Mouse (Mus musculus) limb, embryonic 10.5 days (tissue): ENCODE measurements around the gene Mapkapk5. TPM values are rescaled to one million over a fixed set of nuclear protein-coding genes. Genes with fewer than 3 reads are reported as not detected.
"Not testable (repeated sequence)": the region's sequence is repeated elsewhere in the genome, so short reads cannot be mapped to it uniquely, and the experiment has no call there.

Source experiments
- DNase-seq: peaks from one replicate; pipeline ENCODE4 v3.0.0-alpha.2; 2017; ENCODE audit warnings: low spot score
- H3K27ac ChIP-seq: fragments of 300-500 bp; sonication (generic); 2 replicates; pipeline ENCODE4 v1.5.1; 2016; ENCODE audit warnings: mild to moderate bottlenecking
- H3K27me3 ChIP-seq: fragments of 300-500 bp; sonication (generic); 2 replicates; pipeline ENCODE4 v1.6.1; 2016; ENCODE audit warnings: low read depth, mild to moderate bottlenecking; ENCODE audit not compliant: poor library complexity, severe bottlenecking
- H3K36me3 ChIP-seq: fragments of 300-500 bp; sonication (generic); 2 replicates; pipeline ENCODE4 v1.6.1; 2016; ENCODE audit warnings: mild to moderate bottlenecking, moderate library complexity
- H3K4me1 ChIP-seq: fragments of 300-500 bp; sonication (generic); 2 replicates; pipeline ENCODE4 v1.6.1; 2016
- H3K4me3 ChIP-seq: fragments of 300-500 bp; sonication (generic); 2 replicates; pipeline ENCODE4 v1.5.1; 2016; ENCODE audit warnings: mild to moderate bottlenecking, moderate library complexity
- H3K9me3 ChIP-seq: fragments of 300-500 bp; sonication (generic); replicated peaks from 2 replicates; pipeline ENCODE4 v1.6.1; 2016; ENCODE audit warnings: mild to moderate bottlenecking
- WGBS: fragments of 180-500 bp; shearing (Covaris S2); methylation state at CpG from one replicate; pipeline ENCODE4 v1.1.7; 2016; 5-methylcytosine and 5-hydroxymethylcytosine counted together
- polyA plus RNA-seq: library from polyadenylated mRNA; unstranded; fragments of >200 nt; fragmentation: Nextera tagmentation; extraction: Ambion mirVana; gene quantifications from 2 replicates; pipeline ENCODE4 v1.2.1, GENCODE M21; 2016

Gene Mapkapk5
- polyA plus RNA-seq, 1 experiment from 2014 or later: 60.3 TPM

- Histone ChIP-seq H3K36me3 (no peaks in the 10 kb centered on the region), H3K4me3 (no peak overlapping the region), H3K27ac (no peak overlapping the region), H3K9me3 (no peaks in the 10 kb centered on the region), H3K4me1 (no peaks in the 10 kb centered on the region), H3K27me3 (no peaks in the 10 kb centered on the region)
- DNase-seq: no peak
- 87% methylated on average over 7 of the region's 7 CpGs for WGBS
Observed at GRCm38 (mm10) chr5:121510009-121510408, 35.7 kb downstream of the Mapkapk5 start.

- H3K27ac ChIP-seq: no peak overlapping the region
- no peaks in the 10 kb centered on the region for H3K9me3 ChIP-seq
- no peaks in the 10 kb centered on the region for H3K4me1 ChIP-seq
- H3K27me3 ChIP-seq: no peaks in the 10 kb centered on the region
- no peak for DNase-seq
- no peaks in the 10 kb centered on the region for H3K36me3 ChIP-seq
- H3K4me3 ChIP-seq: no peak overlapping the region
- WGBS: 92% methylated on average over 1 of the region's 1 CpGs
Observed at GRCm38 (mm10) chr5:121506846-121507245, 38.9 kb downstream of the Mapkapk5 start.

- Histone ChIP-seq H3K4me3 (no peak within 1 kb of the TSS), H3K4me1 (no peaks in the 10 kb centered on the region), H3K27me3 (no peaks in the 10 kb centered on the region), H3K27ac (no peak within 1 kb of the TSS), H3K9me3 (no peaks in the 10 kb centered on the region), H3K36me3 (no peaks in the 10 kb centered on the region)
- no peak for DNase-seq
- WGBS: 75% methylated on average over 3 of the region's 3 CpGs
Observed at GRCm38 (mm10) chr5:121503231-121503630, 42.5 kb downstream of the Mapkapk5 start, which contains the start of gene Adam1b. Gene Adam1b, minus strand, starts transcription at chr5:121503435.

- not testable (repeated sequence) for H3K27ac ChIP-seq, H3K27me3 ChIP-seq, DNase-seq, H3K4me3 ChIP-seq, H3K4me1 ChIP-seq, H3K9me3 ChIP-seq, H3K36me3 ChIP-seq
- 78% methylated on average over 11 of the region's 17 CpGs for WGBS
Observed at GRCm38 (mm10) chr5:121501424-121501996, 44.2 kb downstream of the Mapkapk5 start.

GRCm38 (mm10) chr5:121500719-121501118, 45.0 kb downstream of the Mapkapk5 start:
- no peak for DNase-seq
- H3K36me3 ChIP-seq: no peaks in the 10 kb centered on the region
- no peak overlapping the region for H3K27ac ChIP-seq
- H3K4me1 ChIP-seq: no peaks in the 10 kb centered on the region
- no peak overlapping the region for H3K4me3 ChIP-seq
- H3K27me3 ChIP-seq: no peaks in the 10 kb centered on the region
- H3K9me3 ChIP-seq: no peaks in the 10 kb centered on the region
- WGBS: 75% methylated on average over 7 of the region's 7 CpGs

- no peak for DNase-seq
- Histone ChIP-seq H3K27ac (no peak overlapping the region), H3K4me1 (peaks cover 10% of the 10 kb centered on the region), H3K27me3 (no peaks in the 10 kb centered on the region), H3K36me3 (no peaks in the 10 kb centered on the region), H3K9me3 (no peaks in the 10 kb centered on the region), H3K4me3 (no peak overlapping the region)
- 81% methylated on average over 8 of the region's 8 CpGs for WGBS
Observed at GRCm38 (mm10) chr5:121493305-121493704, 52.4 kb downstream of the Mapkapk5 start.

- no peaks in the 10 kb centered on the region for H3K27me3 ChIP-seq
- no peaks in the 10 kb centered on the region for H3K9me3 ChIP-seq
- H3K4me1 ChIP-seq: no peaks in the 10 kb centered on the region
- H3K4me3 ChIP-seq: no peak overlapping the region
- H3K36me3 ChIP-seq: no peaks in the 10 kb centered on the region
- DNase-seq: no peak
- 87% methylated on average over 5 of the region's 5 CpGs for WGBS
- H3K27ac ChIP-seq: no peak overlapping the region
Observed at GRCm38 (mm10) chr5:121484801-121485200, 60.9 kb downstream of the Mapkapk5 start.

GRCm38 (mm10) chr5:121477680-121478079, 68.0 kb downstream of the Mapkapk5 start:
- WGBS: 42% methylated on average over 3 of the region's 3 CpGs
- Histone ChIP-seq H3K27me3 (no peaks in the 10 kb centered on the region), H3K9me3 (no peaks in the 10 kb centered on the region), H3K4me1 (no peaks in the 10 kb centered on the region), H3K36me3 (no peaks in the 10 kb centered on the region), H3K4me3 (no peak overlapping the region), H3K27ac (no peak overlapping the region)
- DNase-seq: no peak

- Histone ChIP-seq H3K27ac (no peak overlapping the region), H3K27me3 (no peaks in the 10 kb centered on the region), H3K9me3 (no peaks in the 10 kb centered on the region), H3K4me3 (no peak overlapping the region), H3K4me1 (no peaks in the 10 kb centered on the region), H3K36me3 (no peaks in the 10 kb centered on the region)
- WGBS: 93% methylated on average over 1 of the region's 1 CpGs
- DNase-seq: no peak
Observed at GRCm38 (mm10) chr5:121476040-121476439, 69.7 kb downstream of the Mapkapk5 start.

Other genes starting within 250 kb of the Mapkapk5 start
- gene Trafd1, start 160.3 kb downstream of the Mapkapk5 start, polyA plus RNA-seq: 50.4 and 67.7 TPM in 2 replicates
- gene Naa25, start 148.0 kb downstream of the Mapkapk5 start, polyA plus RNA-seq: 47.0 and 52.8 TPM in 2 replicates
- 0.55 and 0.73 TPM in 2 replicates for gene Tmem116, start 94.0 kb downstream of the Mapkapk5 start, polyA plus RNA-seq
- gene Erp29, start 93.4 kb downstream of the Mapkapk5 start, polyA plus RNA-seq: 102 and 112 TPM in 2 replicates
- not detected in 2 replicates for gene Adam1b, start 42.5 kb downstream of the Mapkapk5 start, polyA plus RNA-seq
- gene Adam1a, start 423 bp downstream of the Mapkapk5 start, polyA plus RNA-seq: 0.90 and 1.3 TPM in 2 replicates
- not detected in 2 replicates for gene Gm42878, start 423 bp downstream of the Mapkapk5 start, polyA plus RNA-seq
- 153 and 163 TPM in 2 replicates for gene Aldh2, start 47.9 kb upstream of the Mapkapk5 start, polyA plus RNA-seq
- 2.6 and 3.5 TPM in 2 replicates for gene Acad12, start 73.0 kb upstream of the Mapkapk5 start, polyA plus RNA-seq
- gene Acad10, start 114.6 kb upstream of the Mapkapk5 start, polyA plus RNA-seq: 1.4 and 2.0 TPM in 2 replicates
- gene Brap, start 114.7 kb upstream of the Mapkapk5 start, polyA plus RNA-seq: 38.8 and 45.7 TPM in 2 replicates
- 40.2 and 52.6 TPM in 2 replicates for gene Atxn2, start 165.4 kb upstream of the Mapkapk5 start, polyA plus RNA-seq